Mouse (Mus musculus): ENCODE measurements around the gene Foxb2.
"Not testable (repeated sequence)": the region's sequence is repeated elsewhere in the genome, so short reads cannot be mapped to it uniquely, and the experiment has no call there.

Gene Foxb2

GRCm38 (mm10) chr19:16873221-16873861 lies at the start of gene Foxb2:
Foxb2 (minus strand) TSS chr19:16873805.
- no peak for DNase-seq (ENCODE audit: low spot score in 2 of 2)

GRCm38 (mm10) chr19:16911507-16911906 lies 37.9 kb upstream of the Foxb2 start:
- no peak for DNase-seq (ENCODE audit: low spot score in 2 of 2)

GRCm38 (mm10) chr19:16903106-16903505 lies 29.5 kb upstream of the Foxb2 start:
- no peak for DNase-seq (ENCODE audit: low spot score in 2 of 2)

- DNase-seq (ENCODE audit: low spot score in 2 of 2): peak in 1 of 2 experiments; percentile 16
Measured at GRCm38 (mm10) chr19:16899716-16900115, 26.1 kb upstream of the Foxb2 start.

GRCm38 (mm10) chr19:16898576-16898975 lies 25.0 kb upstream of the Foxb2 start:
- no peak for DNase-seq (ENCODE audit: low spot score in 2 of 2)

- no peak for DNase-seq (ENCODE audit: low spot score in 2 of 2)
Measured at GRCm38 (mm10) chr19:16876458-16876770, 2.8 kb upstream of the Foxb2 start.

- no peak for DNase-seq (ENCODE audit: low spot score in 2 of 2)
Measured at GRCm38 (mm10) chr19:16875631-16876457, 2.2 kb upstream of the Foxb2 start.

GRCm38 (mm10) chr19:16874991-16875540 lies 1.5 kb upstream of the Foxb2 start:
- DNase-seq (ENCODE audit: low spot score in 2 of 2): no peak

- no peak for DNase-seq (ENCODE audit: low spot score in 2 of 2)
Measured at GRCm38 (mm10) chr19:16873942-16874861, 597 bp upstream of the Foxb2 start.

GRCm38 (mm10) chr19:16872331-16873180 lies 1.0 kb downstream of the Foxb2 start:
- DNase-seq (ENCODE audit: low spot score in 2 of 2): no peak

- no peak for DNase-seq (ENCODE audit: low spot score in 2 of 2)
Measured at GRCm38 (mm10) chr19:16871192-16871760, 2.3 kb downstream of the Foxb2 start.

- DNase-seq (ENCODE audit: low spot score in 2 of 2): no peak
Measured at GRCm38 (mm10) chr19:16870501-16871191, 3.0 kb downstream of the Foxb2 start.

GRCm38 (mm10) chr19:16868534-16868933 lies 5.1 kb downstream of the Foxb2 start:
- no peak for DNase-seq (ENCODE audit: low spot score in 2 of 2)

GRCm38 (mm10) chr19:16858646-16859045 lies 15.0 kb downstream of the Foxb2 start:
- no peak for DNase-seq (ENCODE audit: low spot score in 2 of 2)

GRCm38 (mm10) chr19:16856752-16857151 lies 16.9 kb downstream of the Foxb2 start:
- no peak for DNase-seq (ENCODE audit: low spot score in 2 of 2)

- DNase-seq (ENCODE audit: low spot score in 2 of 2): not testable (repeated sequence)
Measured at GRCm38 (mm10) chr19:16844091-16844490, 29.5 kb downstream of the Foxb2 start.

GRCm38 (mm10) chr19:16841516-16842249 lies 31.9 kb downstream of the Foxb2 start:
- no peak for DNase-seq (ENCODE audit: low spot score in 2 of 2)

- no peak for DNase-seq (ENCODE audit: low spot score in 2 of 2)
Measured at GRCm38 (mm10) chr19:16841001-16841400, 32.6 kb downstream of the Foxb2 start.

GRCm38 (mm10) chr19:16827657-16828056 lies 45.9 kb downstream of the Foxb2 start:
- no peak for DNase-seq (ENCODE audit: low spot score in 2 of 2)
